Mouse (Mus musculus) hindbrain, embryonic 10.5 days (tissue): ENCODE results near the gene Pdia4. TPM values are rescaled to one million over a fixed set of nuclear protein-coding genes. Genes with fewer than 3 reads are reported as not detected.
A peak's percentile ranks its signal among the peaks of the same experiment; 100 is the strongest.

Experiments used
- microRNA counts: library from miRNA; unstranded; fragments of <30 nt; microRNA quantifications from one replicate; lab custom pipeline; 2017
- polyA plus RNA-seq: library from polyadenylated mRNA; unstranded; fragments of >200 nt; fragmentation: Nextera tagmentation; extraction: Ambion mirVana; gene quantifications from 2 replicates; pipeline ENCODE4 v1.2.1, GENCODE M21; 2016

Pdia4 gene
- polyA plus RNA-seq, 1 experiment from 2014 or later, result 242 TPM

MicroRNA genes within 50 kb of the gene (microRNA counts, 519-probe panel; counts per million panel counts)
- microRNA mmu-miR-704 (lab: Ali Mortazavi, UCI), result 1,255 counts per million, percentile 77 among the panel's probes with 10 or more counts

Other genes with a start within 250 kb of the Pdia4 start
- 134 and 176 TPM in 2 replicates for gene Ezh2, start 218.1 kb downstream of the Pdia4 start, polyA plus RNA-seq
- gene Zfp786, start 17.4 kb upstream of the Pdia4 start, polyA plus RNA-seq, result 7.0 TPM in 2 replicates
- 8.1 and 9.7 TPM in 2 replicates for gene Zfp398, start 22.2 kb upstream of the Pdia4 start, polyA plus RNA-seq
- 16.9 and 19.8 TPM in 2 replicates for gene Zfp282, start 63.8 kb upstream of the Pdia4 start, polyA plus RNA-seq
- gene Zfp212, start 107.0 kb upstream of the Pdia4 start, polyA plus RNA-seq, result 17.4 and 21.4 TPM in 2 replicates
- gene Zfp956, start 140.0 kb upstream of the Pdia4 start, polyA plus RNA-seq, result 7.5 and 8.5 TPM in 2 replicates
- gene Zfp777, start 235.5 kb upstream of the Pdia4 start, polyA plus RNA-seq, result 13.0 and 13.5 TPM in 2 replicates